Mouse (Mus musculus) lung, embryonic 15.5 days (tissue): ENCODE data around the gene Nsun6. TPM values are rescaled to one million over a fixed set of nuclear protein-coding genes. Genes with fewer than 3 reads are reported as not detected.
A peak's percentile ranks its signal among the peaks of the same experiment; 100 is the strongest.

Source experiments
- ATAC-seq: fragments of 200-750 bp; cut with Nextera tagmentation; 2 replicates; pipeline ENCODE4 v1.8.0; 2017; ENCODE audit warnings: moderate number of reproducible peaks, borderline replicate concordance; ENCODE audit not compliant: low FRiP score, low TSS enrichment; ENCODE audit errors: extremely low read depth
- H3K27ac ChIP-seq: fragments of 300-500 bp; sonication (generic); 2 replicates; pipeline ENCODE4 v1.5.1; 2015; ENCODE audit warnings: moderate library complexity, mild to moderate bottlenecking, inconsistent platforms
- H3K27me3 ChIP-seq: fragments of 300-500 bp; sonication (generic); 2 replicates; pipeline ENCODE4 v1.6.1; 2015; ENCODE audit warnings: inconsistent platforms
- H3K36me3 ChIP-seq: fragments of 300-500 bp; sonication (generic); 2 replicates; pipeline ENCODE4 v1.6.1; 2015; ENCODE audit warnings: inconsistent platforms
- H3K4me1 ChIP-seq: fragments of 300-500 bp; sonication (generic); 2 replicates; pipeline ENCODE4 v1.6.1; 2015; ENCODE audit warnings: inconsistent platforms
- H3K4me2 ChIP-seq: fragments of 300-500 bp; sonication (generic); 2 replicates; pipeline ENCODE4 v1.6.1; 2015; ENCODE audit warnings: inconsistent platforms, mild to moderate bottlenecking, moderate library complexity
- H3K4me3 ChIP-seq: fragments of 300-500 bp; sonication (generic); 2 replicates; pipeline ENCODE4 v1.5.1; 2015; ENCODE audit warnings: mild to moderate bottlenecking, inconsistent platforms
- H3K9ac ChIP-seq: fragments of 300-500 bp; sonication (generic); 2 replicates; pipeline ENCODE4 v1.6.1; 2015; ENCODE audit warnings: inconsistent platforms
- H3K9me3 ChIP-seq: fragments of 300-500 bp; sonication (generic); 2 replicates; pipeline ENCODE4 v1.6.1; 2016; ENCODE audit warnings: inconsistent platforms
- WGBS: fragments of 180-500 bp; shearing (Covaris S2); methylation state at CpG from one replicate; pipeline ENCODE4 v1.1.7; 2015; 5-methylcytosine and 5-hydroxymethylcytosine counted together
- polyA plus RNA-seq: library from polyadenylated mRNA; unstranded; fragments of >200 nt; fragmentation: Nextera tagmentation; extraction: Ambion mirVana; gene quantifications from 2 replicates; pipeline ENCODE4 v1.2.1, GENCODE M21; 2015

Gene Nsun6
- polyA plus RNA-seq, 1 experiment from 2014 or later: 12.2 TPM

DNA sequence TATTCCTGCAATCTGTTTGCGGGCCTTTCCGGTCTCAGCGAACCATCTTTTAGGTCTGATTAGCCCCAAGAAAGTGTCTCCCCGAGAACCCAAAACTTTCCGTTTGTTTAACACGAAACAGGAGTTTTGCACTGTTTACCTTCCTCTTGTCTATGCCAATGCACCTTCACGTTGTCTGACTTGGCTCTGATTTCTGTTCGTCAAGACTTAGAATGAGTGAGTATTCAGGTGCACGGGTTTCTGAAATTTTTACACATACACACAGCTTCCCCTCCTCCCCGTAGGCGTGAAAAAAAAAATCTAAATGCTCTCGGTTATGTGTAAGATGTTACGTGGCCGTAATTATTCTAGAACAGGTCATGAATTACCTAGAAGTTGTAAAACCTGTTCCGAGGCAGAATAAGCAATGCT lies 877 bp upstream of the Nsun6 start:
- Histone ChIP-seq H3K27me3 (no peaks in the 10 kb centered on the region), H3K4me1 (peaks cover 29% of the 10 kb centered on the region), H3K27ac (peak overlapping the region; percentile 91), H3K9ac (peak overlapping the region; percentile 94), H3K4me3 (peak overlapping the region; percentile 79), H3K9me3 (no peaks in the 10 kb centered on the region), H3K36me3 (0 out of 2 replicates have a peak, but pooled peaks cover 3% of the 10 kb centered on the region), H3K4me2 (peak overlapping the region; percentile 54)
- no peak for ATAC-seq
- WGBS: under 1% methylated on average over 15 of the region's 15 CpGs

GRCm38 (mm10) chr2:15054496-15054895 lies 373 bp downstream of the Nsun6 start:
- Histone ChIP-seq H3K27me3 (no peaks in the 10 kb centered on the region), H3K9me3 (no peaks in the 10 kb centered on the region), H3K27ac (peak overlapping the region; percentile 91), H3K9ac (peak overlapping the region; percentile 60), H3K36me3 (0 out of 2 replicates have a peak, but pooled peaks cover 3% of the 10 kb centered on the region), H3K4me1 (peaks cover 29% of the 10 kb centered on the region), H3K4me3 (peak overlapping the region; percentile 79), H3K4me2 (peak overlapping the region; percentile 73)
- ATAC-seq: no peak; the same call in 1 of the 2 replicates
- WGBS: 10% methylated on average over 10 of the region's 10 CpGs

GRCm38 (mm10) chr2:15049117-15049873 lies 5.6 kb downstream of the Nsun6 start, which contains the start of gene Arl5b:
Gene Arl5b (plus strand): TSS chr2:15049395.
- Histone ChIP-seq H3K4me1 (peaks cover 9% of the 10 kb centered on the region), H3K9me3 (no peaks in the 10 kb centered on the region), H3K27ac (peak within 1 kb of the TSS; percentile 34; the same call in 1 of the 2 replicates), H3K4me2 (peak within 1 kb of the TSS; percentile 56), H3K36me3 (no peaks in the 10 kb centered on the region), H3K9ac (peak within 1 kb of the TSS; percentile 57), H3K27me3 (no peaks in the 10 kb centered on the region), H3K4me3 (peak within 1 kb of the TSS; percentile 59)
- ATAC-seq: peak; percentile 96
- WGBS: 5% methylated on average over 20 of the region's 20 CpGs

DNA sequence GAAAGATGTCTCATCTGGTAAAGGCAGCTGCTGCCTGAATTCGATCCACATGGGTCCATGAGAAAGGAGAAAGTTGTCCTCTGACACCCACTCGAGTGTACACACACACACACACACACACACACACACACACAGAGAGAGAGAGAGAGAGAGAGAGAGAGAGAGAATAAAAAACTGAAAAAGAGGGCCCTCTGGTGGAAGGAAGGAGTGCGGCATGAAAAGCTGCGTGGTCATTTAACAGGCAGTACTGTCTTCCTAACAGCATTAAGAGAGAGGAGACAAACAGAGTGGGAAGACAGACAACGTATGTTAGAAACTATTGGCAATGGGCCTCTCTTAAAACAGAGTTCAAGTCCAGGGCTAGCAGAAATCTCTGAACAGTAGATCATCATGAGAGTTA lies 14.5 kb downstream of the Nsun6 start:
- no peak for ATAC-seq
- H3K4me2 ChIP-seq: no peak overlapping the region
- H3K9me3 ChIP-seq: no peaks in the 10 kb centered on the region
- H3K27me3 ChIP-seq: no peaks in the 10 kb centered on the region
- H3K4me1 ChIP-seq: no peaks in the 10 kb centered on the region
- H3K27ac ChIP-seq: no peak overlapping the region
- no peak overlapping the region for H3K4me3 ChIP-seq
- no peaks in the 10 kb centered on the region for H3K36me3 ChIP-seq
- H3K9ac ChIP-seq: no peak overlapping the region
- 55% methylated on average over 5 of the region's 5 CpGs for WGBS

DNA sequence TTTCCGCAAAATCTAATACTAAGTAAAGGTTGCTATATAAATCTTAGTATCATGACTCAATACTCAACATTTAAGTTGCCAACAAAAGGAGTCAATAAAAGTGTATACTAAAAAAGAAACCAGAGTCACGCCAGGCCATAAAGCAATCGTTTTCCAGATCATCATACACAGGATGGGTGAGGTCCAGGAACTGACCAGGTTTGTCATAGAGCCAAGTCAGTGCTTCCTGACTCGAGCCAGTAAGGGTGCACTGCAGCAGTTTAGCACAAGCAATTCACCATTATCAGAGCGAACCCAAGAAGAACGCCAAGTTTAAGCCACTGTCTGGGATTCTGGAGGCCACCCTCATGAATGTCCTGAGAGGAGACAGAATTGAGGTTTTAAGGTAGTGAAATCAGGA lies 16.2 kb downstream of the Nsun6 start:
- Histone ChIP-seq H3K9ac (no peak overlapping the region), H3K27ac (no peak overlapping the region)
- ATAC-seq: no peak

GRCm38 (mm10) chr2:15027816-15028215 lies 27.1 kb downstream of the Nsun6 start:
- H3K4me2 ChIP-seq: no peak overlapping the region
- no peaks in the 10 kb centered on the region for H3K4me1 ChIP-seq
- no peak overlapping the region for H3K9ac ChIP-seq
- no peaks in the 10 kb centered on the region for H3K27me3 ChIP-seq
- no peak overlapping the region for H3K27ac ChIP-seq
- no peak for ATAC-seq
- WGBS: 84% methylated on average over 1 of the region's 1 CpGs
- H3K4me3 ChIP-seq: no peak overlapping the region
- H3K36me3 ChIP-seq: no peaks in the 10 kb centered on the region
- no peaks in the 10 kb centered on the region for H3K9me3 ChIP-seq

More for the DNA sequence above, 16.2 kb downstream of the Nsun6 start:
- 77% methylated on average over 6 of the region's 6 CpGs for WGBS
- Histone ChIP-seq H3K4me2 (no peak overlapping the region), H3K36me3 (no peaks in the 10 kb centered on the region), H3K27me3 (no peaks in the 10 kb centered on the region), H3K9me3 (no peaks in the 10 kb centered on the region), H3K4me3 (no peak overlapping the region), H3K4me1 (no peaks in the 10 kb centered on the region)

DNA sequence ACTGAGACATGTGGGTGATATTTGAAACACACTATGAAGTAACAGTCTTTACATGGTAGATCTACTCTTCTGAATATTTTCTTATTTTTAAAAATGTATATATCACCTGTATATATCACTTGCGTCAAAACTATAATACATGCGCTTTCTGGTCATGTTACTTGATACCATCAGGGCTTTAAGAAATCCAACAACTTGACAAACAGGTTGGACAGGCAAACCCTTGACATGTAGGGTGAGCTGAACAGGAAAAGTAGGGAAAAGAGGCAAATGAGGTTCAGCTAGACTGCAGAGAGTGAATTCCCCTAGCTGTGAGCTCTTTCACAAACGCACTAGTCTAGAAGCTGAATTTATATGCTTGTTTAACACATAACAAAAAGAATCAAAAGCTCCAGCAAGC lies 28.1 kb downstream of the Nsun6 start:
- Histone ChIP-seq H3K9ac (no peak overlapping the region), H3K4me1 (no peaks in the 10 kb centered on the region), H3K4me3 (no peak overlapping the region), H3K4me2 (no peak overlapping the region), H3K36me3 (no peaks in the 10 kb centered on the region), H3K9me3 (no peaks in the 10 kb centered on the region), H3K27ac (no peak overlapping the region), H3K27me3 (no peaks in the 10 kb centered on the region)
- ATAC-seq: no peak
- WGBS: 85% methylated on average over 3 of the region's 3 CpGs

DNA sequence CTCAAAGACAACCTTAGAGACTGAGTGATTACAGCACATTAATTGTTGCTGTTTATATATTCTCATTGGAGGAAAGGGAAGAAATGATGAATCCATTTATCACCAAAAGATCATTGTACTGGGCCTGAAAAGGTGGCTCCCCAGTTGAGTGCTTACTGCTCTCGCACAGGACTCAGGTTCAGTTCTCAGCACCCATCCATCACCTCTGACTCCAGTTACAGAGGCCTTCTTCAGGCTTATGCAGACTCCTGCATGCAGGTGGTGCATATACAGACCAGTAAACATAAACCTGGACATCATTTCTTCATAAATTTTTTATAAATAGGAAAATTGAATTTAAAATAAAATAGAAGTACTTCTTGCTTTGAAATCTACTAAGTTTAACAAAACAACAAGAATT lies 46.8 kb downstream of the Nsun6 start:
- no peaks in the 10 kb centered on the region for H3K4me1 ChIP-seq
- H3K27me3 ChIP-seq: no peaks in the 10 kb centered on the region
- no peak overlapping the region for H3K27ac ChIP-seq
- ATAC-seq: no peak
- H3K4me2 ChIP-seq: no peak overlapping the region
- H3K9me3 ChIP-seq: no peaks in the 10 kb centered on the region; the same call in 1 of the 2 replicates
- no peak overlapping the region for H3K9ac ChIP-seq
- no peaks in the 10 kb centered on the region for H3K36me3 ChIP-seq
- H3K4me3 ChIP-seq: no peak overlapping the region
- WGBS: 85% methylated on average over 1 of the region's 1 CpGs

GRCm38 (mm10) chr2:15007531-15007930 lies 47.3 kb downstream of the Nsun6 start:
- H3K27me3 ChIP-seq: no peaks in the 10 kb centered on the region
- no peak overlapping the region for H3K4me2 ChIP-seq
- no peaks in the 10 kb centered on the region; the same call in 1 of the 2 replicates for H3K9me3 ChIP-seq
- no peak overlapping the region for H3K9ac ChIP-seq
- H3K4me3 ChIP-seq: no peak overlapping the region
- no peaks in the 10 kb centered on the region for H3K36me3 ChIP-seq
- H3K27ac ChIP-seq: no peak overlapping the region
- 78% methylated on average over 3 of the region's 3 CpGs for WGBS
- H3K4me1 ChIP-seq: no peaks in the 10 kb centered on the region
- ATAC-seq: no peak

DNA sequence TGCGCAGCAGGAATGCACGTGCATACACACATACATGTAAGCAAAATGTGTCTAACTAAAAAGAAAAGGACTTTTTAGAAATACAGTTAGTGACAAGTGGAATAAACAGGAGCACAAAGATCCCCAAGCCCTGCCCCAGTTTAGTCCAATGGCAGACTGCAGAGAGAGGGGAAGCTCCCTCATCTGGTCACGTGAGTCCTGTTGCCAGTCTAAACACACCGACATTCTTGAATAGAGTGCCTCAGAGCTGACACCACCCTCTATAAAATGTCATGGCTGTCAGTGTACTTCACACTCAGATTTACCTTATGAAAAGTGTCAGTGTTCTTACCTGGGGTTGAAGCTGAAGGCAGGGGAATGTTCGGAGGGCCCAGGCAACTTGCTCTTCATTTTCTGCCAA lies 57.0 kb downstream of the Nsun6 start:
- Histone ChIP-seq H3K4me1 (no peaks in the 10 kb centered on the region), H3K36me3 (no peaks in the 10 kb centered on the region), H3K9ac (no peak overlapping the region), H3K4me3 (no peak overlapping the region), H3K27me3 (no peaks in the 10 kb centered on the region), H3K27ac (no peak overlapping the region), H3K4me2 (no peak overlapping the region), H3K9me3 (no peaks in the 10 kb centered on the region)
- ATAC-seq: no peak
- 74% methylated on average over 5 of the region's 5 CpGs for WGBS

- H3K9ac ChIP-seq: no peak overlapping the region
- no peaks in the 10 kb centered on the region for H3K27me3 ChIP-seq
- H3K9me3 ChIP-seq: no peaks in the 10 kb centered on the region
- no peak overlapping the region for H3K4me3 ChIP-seq
- ATAC-seq: no peak
- H3K27ac ChIP-seq: no peak overlapping the region
- 79% methylated on average over 4 of the region's 4 CpGs for WGBS
- no peaks in the 10 kb centered on the region for H3K36me3 ChIP-seq
- no peaks in the 10 kb centered on the region for H3K4me1 ChIP-seq
- H3K4me2 ChIP-seq: no peak overlapping the region
Observed at GRCm38 (mm10) chr2:14996036-14996435, 58.8 kb downstream of the Nsun6 start.

GRCm38 (mm10) chr2:14992531-14992930 lies 62.3 kb downstream of the Nsun6 start:
- no peaks in the 10 kb centered on the region for H3K4me1 ChIP-seq
- no peak overlapping the region for H3K4me3 ChIP-seq
- no peaks in the 10 kb centered on the region for H3K27me3 ChIP-seq
- whole genome bisulfite sequencing: 92% methylated on average over 4 of the region's 4 CpGs
- no peak overlapping the region for H3K9ac ChIP-seq
- no peak for ATAC-seq
- no peak overlapping the region for H3K27ac ChIP-seq
- H3K36me3 ChIP-seq: no peaks in the 10 kb centered on the region
- no peaks in the 10 kb centered on the region for H3K9me3 ChIP-seq
- no peak overlapping the region for H3K4me2 ChIP-seq
